Mouse (Mus musculus) midbrain, embryonic 13.5 days (tissue): ENCODE measurements at regions not wholly inside any gene's neighbourhood (a gene's known extent, or its start where the extent isn't known, plus 50 kb on each side); places are given as distances from the start of the nearest gene placed in this dataset.

ENCODE experiments used
- ATAC-seq: fragments of 200-750 bp; cut with Nextera tagmentation; 2 replicates; pipeline ENCODE4 v1.8.0; 2017; ENCODE audit warnings: mild to moderate bottlenecking, moderate TSS enrichment, moderate library complexity
- H3K27ac ChIP-seq: fragments of 300-500 bp; sonication (generic); 2 replicates; pipeline ENCODE4 v1.5.1; 2015; ENCODE audit warnings: inconsistent platforms, mild to moderate bottlenecking, moderate library complexity
- H3K27me3 ChIP-seq: fragments of 300-500 bp; sonication (generic); 2 replicates; pipeline ENCODE4 v1.6.1; 2015; ENCODE audit warnings: mild to moderate bottlenecking, inconsistent platforms
- H3K36me3 ChIP-seq: fragments of 300-500 bp; sonication (generic); 2 replicates; pipeline ENCODE4 v1.6.1; 2015; ENCODE audit warnings: mild to moderate bottlenecking, inconsistent platforms
- H3K4me1 ChIP-seq: fragments of 300-500 bp; sonication (generic); replicated peaks from 2 replicates; pipeline ENCODE4 v1.6.1; 2015; ENCODE audit warnings: inconsistent platforms
- H3K4me2 ChIP-seq: fragments of 300-500 bp; sonication (generic); replicated peaks from 2 replicates; pipeline ENCODE4 v1.6.1; 2015; ENCODE audit warnings: moderate library complexity, mild to moderate bottlenecking, inconsistent platforms
- H3K4me3 ChIP-seq: fragments of 300-500 bp; sonication (generic); replicated peaks from 2 replicates; pipeline ENCODE4 v1.5.1; 2015; ENCODE audit warnings: mild to moderate bottlenecking, inconsistent platforms
- H3K9ac ChIP-seq: fragments of 300-500 bp; sonication (generic); replicated peaks from 2 replicates; pipeline ENCODE4 v1.6.1; 2015; ENCODE audit warnings: mild to moderate bottlenecking, inconsistent platforms
- H3K9me3 ChIP-seq: fragments of 300-500 bp; sonication (generic); 2 replicates; pipeline ENCODE4 v1.6.1; 2016; ENCODE audit warnings: mild to moderate bottlenecking, inconsistent platforms
- WGBS: fragments of 180-500 bp; shearing (Covaris S2); methylation state at CpG from one replicate; pipeline ENCODE4 v1.1.7; 2015; 5-methylcytosine and 5-hydroxymethylcytosine counted together

GRCm38 (mm10) chr13:14789827-14790226 is 159.9 kb downstream of the AW209491 start:
- WGBS: 43% methylated on average over 3 of the region's 3 CpGs
- Histone ChIP-seq H3K9ac (no peak overlapping the region), H3K4me3 (no peak overlapping the region), H3K9me3 (no peaks in the 10 kb centered on the region), H3K36me3 (no peaks in the 10 kb centered on the region), H3K27ac (no peak overlapping the region), H3K4me1 (no peaks in the 10 kb centered on the region), H3K4me2 (no peak overlapping the region), H3K27me3 (no peaks in the 10 kb centered on the region)
- ATAC-seq: no peak

DNA sequence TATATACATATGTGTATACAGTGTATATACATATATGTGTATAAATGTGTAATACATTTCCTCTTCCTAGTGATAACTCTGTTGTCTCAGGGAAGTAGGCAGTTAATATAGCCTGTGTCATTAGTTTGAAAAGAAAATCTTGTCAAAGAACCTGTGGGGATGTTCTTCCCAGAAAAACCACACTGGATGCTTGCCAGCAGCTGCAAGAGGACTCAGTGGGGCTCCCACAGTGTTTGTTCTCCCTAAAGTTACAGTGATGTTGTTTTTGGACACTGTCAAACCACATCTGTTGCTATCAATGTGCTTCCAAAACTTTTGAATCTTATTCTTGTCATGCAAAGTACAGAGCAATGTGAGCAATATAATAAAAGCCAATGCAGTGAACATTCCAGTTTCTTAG is 170.3 kb downstream of the AW209491 start:
- Histone ChIP-seq H3K9me3 (no peaks in the 10 kb centered on the region), H3K27me3 (no peaks in the 10 kb centered on the region), H3K27ac (no peak overlapping the region), H3K4me1 (0 out of 2 replicates have a peak, but pooled peaks cover 5% of the 10 kb centered on the region), H3K9ac (no peak overlapping the region), H3K4me3 (no peak overlapping the region), H3K36me3 (no peaks in the 10 kb centered on the region), H3K4me2 (no peak overlapping the region)
- ATAC-seq: no peak

GRCm38 (mm10) chr13:14801020-14801419 is 171.1 kb downstream of the AW209491 start:
- Histone ChIP-seq H3K36me3 (no peaks in the 10 kb centered on the region), H3K4me1 (0 out of 2 replicates have a peak, but pooled peaks cover 5% of the 10 kb centered on the region)
- 0 out of 2 replicates have a peak, but pooled peaks have one; percentile 24 for ATAC-seq

DNA sequence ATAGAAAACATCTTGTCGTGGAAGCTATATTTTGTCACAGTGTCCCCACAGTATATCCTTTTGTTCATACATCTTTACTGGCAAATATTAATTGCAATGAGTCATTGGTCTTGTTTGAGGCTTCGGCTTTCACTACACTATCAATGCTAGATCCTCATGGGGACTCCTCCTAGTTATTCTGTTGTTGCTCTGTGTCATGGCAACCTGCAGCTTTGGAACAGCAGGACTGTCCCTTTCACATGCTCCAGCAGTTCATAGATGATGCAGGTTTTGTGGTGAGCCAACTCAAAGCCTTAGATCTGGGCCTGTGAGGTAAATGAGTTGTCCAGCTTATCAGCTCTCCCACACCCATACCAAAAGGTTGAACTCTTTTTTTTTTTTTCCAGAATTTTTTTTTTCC is 172.4 kb downstream of the AW209491 start:
- no peaks in the 10 kb centered on the region for H3K36me3 ChIP-seq
- H3K27ac ChIP-seq: no peak overlapping the region
- no peaks in the 10 kb centered on the region for H3K27me3 ChIP-seq
- 71% methylated on average over 2 of the region's 2 CpGs for WGBS
- H3K9me3 ChIP-seq: no peaks in the 10 kb centered on the region
- no peak overlapping the region for H3K9ac ChIP-seq
- ATAC-seq: no peak
- H3K4me2 ChIP-seq: no peak overlapping the region
- 0 out of 2 replicates have a peak, but pooled peaks cover 5% of the 10 kb centered on the region for H3K4me1 ChIP-seq
- H3K4me3 ChIP-seq: no peak overlapping the region

More at GRCm38 (mm10) chr13:14801020-14801419, 171.1 kb downstream of the AW209491 start:
- WGBS: 9% methylated on average over 3 of the region's 3 CpGs
- H3K27ac ChIP-seq: no peak overlapping the region
- no peaks in the 10 kb centered on the region for H3K9me3 ChIP-seq
- no peak overlapping the region for H3K4me3 ChIP-seq
- H3K4me2 ChIP-seq: no peak overlapping the region
- no peak overlapping the region for H3K9ac ChIP-seq
- H3K27me3 ChIP-seq: no peaks in the 10 kb centered on the region

DNA sequence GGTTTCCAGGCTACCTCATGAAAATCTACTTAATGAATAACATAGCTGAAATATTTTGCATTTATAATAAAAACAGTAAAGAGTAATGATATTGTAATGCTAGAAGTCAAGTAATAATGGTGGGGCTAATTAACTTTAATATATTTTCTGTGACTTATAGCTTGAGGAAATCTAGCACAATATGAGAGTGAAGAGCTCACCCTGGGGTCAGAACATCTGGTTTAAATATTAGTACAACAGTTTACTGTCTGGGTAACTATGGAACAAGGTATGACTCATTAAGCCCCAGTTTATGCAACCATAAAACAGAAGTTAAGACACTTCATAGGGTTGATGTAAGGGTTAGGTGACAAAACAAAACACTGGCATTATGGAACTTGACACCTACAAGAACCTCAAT is 205.4 kb downstream of the AW209491 start:
- H3K9me3 ChIP-seq: 0 out of 2 replicates have a peak, but pooled peaks cover 3% of the 10 kb centered on the region
- H3K9ac ChIP-seq: no peak overlapping the region
- no peak overlapping the region for H3K27ac ChIP-seq
- no peaks in the 10 kb centered on the region for H3K4me1 ChIP-seq
- no peak overlapping the region for H3K4me2 ChIP-seq
- H3K36me3 ChIP-seq: no peaks in the 10 kb centered on the region
- H3K4me3 ChIP-seq: no peak overlapping the region
- H3K27me3 ChIP-seq: no peaks in the 10 kb centered on the region
- ATAC-seq: no peak
